Mouse (Mus musculus): ENCODE data around the gene Plod3. TPM values are rescaled to one million over a fixed set of nuclear protein-coding genes. Genes with fewer than 3 reads are reported as not detected.

Plod3 gene
- 15.6 TPM for polyA plus RNA-seq (2015; fragmentation: Illumina TruSeq; extraction: RNeasy Lipid Tissue Mini Kit (QIAGEN cat#74804); ENCODE audit: insufficient read depth, low replicate concordance)

DNA sequence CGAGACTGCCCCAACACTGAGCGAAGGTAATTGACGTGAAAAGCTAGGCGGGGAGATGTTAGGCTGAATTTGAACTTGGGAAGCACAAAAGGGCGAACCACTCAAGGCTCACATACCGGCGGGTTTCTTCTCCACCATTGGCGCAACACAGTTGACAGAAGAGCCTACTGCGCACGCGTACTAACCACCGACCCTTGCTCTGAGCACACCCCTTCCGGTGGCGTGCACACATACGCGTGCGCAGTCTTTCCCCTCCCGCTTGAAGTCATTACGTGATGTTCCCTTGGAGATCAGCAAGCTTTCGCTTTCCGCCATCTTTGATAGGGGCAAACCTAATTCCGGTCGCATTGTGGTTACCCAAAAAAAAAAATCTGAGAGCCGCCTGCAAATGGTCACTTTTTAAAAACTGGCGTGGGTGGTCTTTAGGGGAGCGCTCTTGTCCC, at the start of gene Plod3:
TSS of gene Plod3 (plus strand) at position 325 of the 443 bp plus-strand sequence.

GRCm38 (mm10) chr5:136953015-136953414, 33.8 kb upstream of the Plod3 start, which contains the start of gene Fis1:
Fis1 (plus strand) TSS chr5:136953275.

GRCm38 (mm10) chr5:136966331-136966730, 20.5 kb upstream of the Plod3 start, which contains the start of gene Cldn15:
Cldn15 (plus strand) TSS chr5:136966616.

GRCm38 (mm10) chr5:136987934-136988271, 1.1 kb downstream of the Plod3 start, which contains the start of gene Znhit1:
Znhit1 (minus strand) TSS chr5:136988021.

DNA sequence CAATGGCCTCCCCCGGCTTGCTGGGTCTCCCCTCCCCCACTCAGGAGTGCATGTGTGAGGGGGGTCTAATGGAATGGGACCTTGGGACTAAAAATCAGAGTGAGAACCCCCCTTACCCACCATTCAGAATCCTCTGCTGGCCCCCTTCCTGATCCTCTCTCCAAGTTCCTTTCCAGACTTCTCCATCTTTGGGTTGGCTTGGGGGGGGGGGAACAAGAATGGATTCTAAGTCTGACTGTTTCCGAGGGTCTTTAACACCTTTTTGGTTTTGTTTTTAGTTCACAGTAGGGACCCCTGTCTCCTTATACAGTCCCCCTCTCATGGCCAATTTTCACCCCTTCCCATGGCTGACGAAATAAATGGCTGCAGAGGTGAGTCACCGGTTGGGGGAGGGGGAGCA, 39.3 kb downstream of the Plod3 start, which contains the start of gene Vgf:
TSS of gene Vgf (plus strand) at position 301 of the 400 bp plus-strand sequence.

GRCm38 (mm10) chr5:137045402-137046323, 58.8 kb downstream of the Plod3 start, which contains the start of gene Ap1s1:
Ap1s1 (minus strand) TSS chr5:137046135.

Other genes starting within 250 kb of the Plod3 start
- gene Col26a1, start 103.8 kb upstream of the Plod3 start, polyA plus RNA-seq (2015; fragmentation: Illumina TruSeq; extraction: RNeasy Lipid Tissue Mini Kit (QIAGEN cat#74804); ENCODE audit: insufficient read depth, low replicate concordance) = 0.14 TPM
- 15.4 TPM for gene Ift22, start 78.9 kb upstream of the Plod3 start, polyA plus RNA-seq (2015; fragmentation: Illumina TruSeq; extraction: RNeasy Lipid Tissue Mini Kit (QIAGEN cat#74804); ENCODE audit: insufficient read depth, low replicate concordance)
- 106 TPM for gene Fis1, start 33.7 kb upstream of the Plod3 start, polyA plus RNA-seq (2015; fragmentation: Illumina TruSeq; extraction: RNeasy Lipid Tissue Mini Kit (QIAGEN cat#74804); ENCODE audit: insufficient read depth, low replicate concordance)
- 1.1 TPM for gene Cldn15, start 20.4 kb upstream of the Plod3 start, polyA plus RNA-seq (2015; fragmentation: Illumina TruSeq; extraction: RNeasy Lipid Tissue Mini Kit (QIAGEN cat#74804); ENCODE audit: insufficient read depth, low replicate concordance)
- gene Znhit1, start 1.0 kb downstream of the Plod3 start, polyA plus RNA-seq (2015; fragmentation: Illumina TruSeq; extraction: RNeasy Lipid Tissue Mini Kit (QIAGEN cat#74804); ENCODE audit: insufficient read depth, low replicate concordance) = 13.8 TPM
- not detected for gene Vgf, start 39.4 kb downstream of the Plod3 start, polyA plus RNA-seq (2015; fragmentation: Illumina TruSeq; extraction: RNeasy Lipid Tissue Mini Kit (QIAGEN cat#74804); ENCODE audit: insufficient read depth, low replicate concordance)
- gene Ap1s1, start 59.1 kb downstream of the Plod3 start, polyA plus RNA-seq (2015; fragmentation: Illumina TruSeq; extraction: RNeasy Lipid Tissue Mini Kit (QIAGEN cat#74804); ENCODE audit: insufficient read depth, low replicate concordance) = 54.2 TPM
- 1.8 TPM for gene Serpine1, start 85.2 kb downstream of the Plod3 start, polyA plus RNA-seq (2015; fragmentation: Illumina TruSeq; extraction: RNeasy Lipid Tissue Mini Kit (QIAGEN cat#74804); ENCODE audit: insufficient read depth, low replicate concordance)
- gene Trim56, start 129.2 kb downstream of the Plod3 start, polyA plus RNA-seq (2015; fragmentation: Illumina TruSeq; extraction: RNeasy Lipid Tissue Mini Kit (QIAGEN cat#74804); ENCODE audit: insufficient read depth, low replicate concordance) = 57.0 TPM
- gene Muc3, start 162.3 kb downstream of the Plod3 start, polyA plus RNA-seq (2015; fragmentation: Illumina TruSeq; extraction: RNeasy Lipid Tissue Mini Kit (QIAGEN cat#74804); ENCODE audit: insufficient read depth, low replicate concordance) = not detected
- gene Muc3a, start 225.4 kb downstream of the Plod3 start, polyA plus RNA-seq (2015; fragmentation: Illumina TruSeq; extraction: RNeasy Lipid Tissue Mini Kit (QIAGEN cat#74804); ENCODE audit: insufficient read depth, low replicate concordance) = 4.1 TPM